Mouse (Mus musculus) olfactory bulb, adult 2 months (tissue): ENCODE data around the gene Otof. TPM values are rescaled to one million over a fixed set of nuclear protein-coding genes. Genes with fewer than 3 reads are reported as not detected.

Experiments used
- H3K27ac ChIP-seq: fragments of 200-500 bp; 2 replicates; pipeline ENCODE4 v1.5.1; 2012; ENCODE audit warnings: low read depth, low read length; ENCODE audit not compliant: insufficient read depth
- H3K4me1 ChIP-seq: fragments of 200-500 bp; 2 replicates; pipeline ENCODE4 v1.6.1; 2012; ENCODE audit warnings: low read length; ENCODE audit not compliant: control insufficient read depth, insufficient read depth
- H3K4me3 ChIP-seq: fragments of 200-500 bp; 2 replicates; pipeline ENCODE4 v1.5.1; 2012; ENCODE audit warnings: mild to moderate bottlenecking, low read depth, low read length, moderate library complexity; ENCODE audit not compliant: insufficient read depth
- CTCF ChIP-seq: fragments of 200-500 bp; IDR thresholded peaks from 2 replicates; pipeline ENCODE4 v1.5.1; 2012; ENCODE audit warnings: low read depth, mild to moderate bottlenecking, low read length, moderate library complexity; ENCODE audit not compliant: insufficient read depth
- POLR2A ChIP-seq: fragments of 200-500 bp; IDR thresholded peaks from 2 replicates; pipeline ENCODE4 v1.6.1; 2012; ENCODE audit warnings: mild to moderate bottlenecking, low read depth, low read length, moderate library complexity; ENCODE audit not compliant: insufficient read depth
- WGBS: fragments of 180-500 bp; shearing (Covaris S2); methylation state at CpG from one replicate; pipeline ENCODE4 v1.1.7; 2018; 5-methylcytosine and 5-hydroxymethylcytosine counted together
- polyA plus RNA-seq: library from polyadenylated mRNA; stranded (reverse); fragments of >200 nt; gene quantifications from 2 replicates; pipeline ENCODE4 v1.2.4, GENCODE M21; 2012; ENCODE audit warnings: low replicate concordance; ENCODE audit not compliant: missing spikeins, insufficient read depth, insufficient read length

Gene Otof
- polyA plus RNA-seq, 1 experiment: not detected

DNA sequence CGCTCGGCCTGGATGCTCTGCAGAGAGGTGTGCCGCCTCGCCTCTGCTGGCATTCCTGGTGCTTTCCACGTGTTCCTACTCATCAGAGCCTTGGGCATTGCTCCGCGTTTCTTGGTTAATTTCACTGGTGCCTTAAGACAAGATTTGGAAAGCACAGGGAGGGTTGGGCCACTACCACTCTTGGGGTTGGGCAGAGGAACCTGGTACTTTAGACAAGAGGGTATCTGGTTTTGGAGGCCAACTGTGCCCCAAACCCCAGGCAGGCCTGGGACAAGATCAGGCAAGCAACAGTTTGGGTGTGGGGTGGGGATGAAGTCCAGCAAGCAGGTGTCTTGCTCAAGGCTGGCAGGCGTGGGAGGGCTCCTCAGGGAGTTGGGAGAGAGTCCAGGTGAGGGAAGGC is 94.3 kb downstream of the Otof start:
- TF ChIP-seq POLR2A (no peak), CTCF (no peak)
- H3K27ac ChIP-seq: no peak overlapping the region
- WGBS: 83% methylated on average over 8 of the region's 8 CpGs
- no peak overlapping the region for H3K4me3 ChIP-seq
- H3K4me1 ChIP-seq: no peaks in the 10 kb centered on the region

DNA sequence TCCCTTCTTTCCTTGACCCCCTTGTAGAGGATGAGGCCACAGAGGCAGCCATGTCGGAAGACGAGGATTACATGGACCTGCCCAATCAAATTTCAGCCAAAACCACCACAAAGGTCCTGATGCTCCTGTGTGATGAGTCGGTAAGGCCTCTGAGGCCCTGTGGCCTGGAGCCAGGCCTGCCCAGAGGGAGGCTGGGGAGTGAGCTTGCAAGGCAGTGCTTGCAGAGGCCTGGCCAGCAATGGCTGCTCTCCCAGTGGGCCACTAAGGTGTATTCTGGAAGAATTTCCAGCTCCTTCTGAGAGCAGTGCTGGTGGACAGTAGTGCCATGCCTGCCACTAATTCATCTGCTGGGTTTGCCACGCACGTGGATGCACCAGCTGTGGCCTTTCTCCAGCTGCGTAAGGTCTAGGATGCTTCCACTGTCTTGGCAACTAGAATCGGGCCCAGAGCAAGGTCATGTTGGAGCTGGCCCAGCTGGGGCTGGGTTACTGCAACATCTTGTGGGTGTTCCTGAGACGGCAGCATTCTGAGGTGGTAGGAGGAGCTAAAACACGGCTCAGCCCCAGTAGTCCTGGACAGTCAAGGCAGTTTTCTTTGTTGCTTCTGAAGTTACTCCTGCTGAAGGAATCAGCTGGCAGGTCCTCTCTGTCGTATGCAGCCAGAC is 103.2 kb downstream of the Otof start:
- 80% methylated on average over 10 of the region's 10 CpGs for WGBS
- Histone ChIP-seq H3K4me1 (no peaks in the 10 kb centered on the region), H3K4me3 (no peak overlapping the region), H3K27ac (no peak overlapping the region)
- TF ChIP-seq POLR2A: no peak
- TF ChIP-seq CTCF: no peak

DNA sequence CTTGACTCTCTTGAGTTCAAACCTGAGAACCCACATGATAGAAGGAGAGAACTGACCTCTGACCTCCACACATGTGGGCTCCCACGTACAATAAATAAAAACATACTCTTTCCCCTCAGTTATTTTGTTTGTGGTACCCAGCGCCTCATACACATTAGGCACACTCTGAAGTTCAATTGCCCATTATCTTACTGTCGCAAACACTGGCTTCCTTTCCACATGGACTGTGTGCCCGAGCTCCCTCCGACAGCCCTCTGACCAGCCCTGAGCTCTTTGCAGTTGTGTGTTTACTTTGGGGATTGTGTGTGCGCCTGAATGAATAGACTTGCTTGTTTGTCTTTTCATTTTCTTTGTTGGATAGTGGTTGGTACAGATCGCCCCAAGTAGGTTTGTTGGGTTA is 105.1 kb downstream of the Otof start:
- TF ChIP-seq CTCF (no peak), POLR2A (no peak)
- H3K27ac ChIP-seq: no peak overlapping the region
- no peaks in the 10 kb centered on the region for H3K4me1 ChIP-seq
- 85% methylated on average over 7 of the region's 7 CpGs for WGBS
- no peak overlapping the region for H3K4me3 ChIP-seq

DNA sequence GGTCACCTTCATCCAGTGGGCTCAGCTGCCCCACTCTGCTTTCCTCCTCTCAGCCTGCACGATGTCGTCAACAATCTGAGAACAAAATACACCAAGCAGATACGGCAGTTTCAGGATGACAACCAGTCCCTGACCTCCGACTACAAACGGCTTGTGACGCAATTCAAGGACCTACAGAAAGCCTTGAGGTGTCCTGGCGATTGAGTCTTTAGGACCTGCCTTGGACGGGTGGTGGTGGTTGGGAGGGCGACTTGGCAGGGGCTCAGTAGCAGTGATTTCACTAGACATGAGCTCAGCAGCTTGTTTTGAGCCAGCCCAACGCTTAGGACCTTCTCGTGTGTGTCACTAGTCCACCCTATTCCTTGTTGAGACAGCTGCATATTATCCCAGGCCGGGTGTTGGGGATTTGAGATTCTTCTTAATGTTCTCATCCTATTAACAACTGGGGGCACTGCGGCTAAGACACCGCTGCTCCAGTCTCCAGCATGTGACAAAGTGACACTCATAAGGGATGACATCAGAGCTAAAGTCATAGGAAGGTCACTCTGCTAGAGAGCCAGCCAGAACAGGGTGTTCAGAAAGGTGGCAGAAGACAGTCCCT is 106.1 kb downstream of the Otof start:
- Histone ChIP-seq H3K4me3 (no peak overlapping the region), H3K4me1 (no peaks in the 10 kb centered on the region), H3K27ac (no peak overlapping the region)
- 86% methylated on average over 14 of the region's 14 CpGs for WGBS
- TF ChIP-seq CTCF: no peak
- no peak for TF ChIP-seq POLR2A

DNA sequence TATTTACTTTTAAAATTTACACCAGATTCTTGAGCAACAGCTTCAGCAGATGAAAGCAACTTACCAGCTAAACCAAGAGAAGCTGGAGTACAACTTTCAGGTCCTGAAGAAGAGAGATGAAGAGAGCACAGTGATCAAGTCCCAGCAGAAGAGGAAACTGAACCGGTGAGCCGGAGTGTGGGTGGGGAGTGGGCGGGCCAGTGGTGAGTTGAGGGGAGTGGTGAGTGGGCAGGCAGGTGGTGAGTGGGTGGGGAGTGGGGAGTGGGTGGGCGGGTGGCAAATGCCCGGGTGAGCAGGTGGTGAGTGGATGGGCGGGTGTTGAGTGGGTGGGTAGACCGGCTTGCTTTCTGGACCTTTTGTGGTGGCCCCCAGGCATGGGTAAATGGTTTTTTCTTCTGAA is 106.6 kb downstream of the Otof start:
- WGBS: 77% methylated on average over 7 of the region's 7 CpGs
- Histone ChIP-seq H3K4me3 (no peak overlapping the region), H3K27ac (no peak overlapping the region)

DNA sequence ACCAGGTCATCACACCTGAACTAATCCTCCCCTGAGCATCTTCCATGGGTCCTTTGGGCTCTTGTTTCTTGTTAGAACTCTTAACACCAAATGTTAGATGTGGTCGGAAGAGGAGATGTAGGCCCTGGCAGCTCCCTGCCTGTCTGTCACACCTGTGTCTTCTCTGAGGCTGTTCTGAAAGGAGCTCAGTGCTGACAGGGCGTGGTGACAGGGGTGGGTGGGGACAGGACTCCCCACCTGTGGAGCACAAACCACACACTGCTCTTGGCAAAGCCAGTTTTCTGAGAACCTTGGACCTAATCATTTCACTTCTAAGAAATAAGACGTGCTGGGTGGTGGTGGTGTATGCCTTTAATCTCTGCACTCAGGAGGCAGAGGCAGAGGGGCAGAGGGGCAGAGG is 108.1 kb downstream of the Otof start:
- WGBS: 87% methylated on average over 3 of the region's 3 CpGs
- H3K4me1 ChIP-seq: no peaks in the 10 kb centered on the region
- no peak for TF ChIP-seq CTCF
- no peak for TF ChIP-seq POLR2A

More for the DNA sequence above, 106.6 kb downstream of the Otof start:
- TF ChIP-seq POLR2A: no peak
- no peak for TF ChIP-seq CTCF
- no peaks in the 10 kb centered on the region for H3K4me1 ChIP-seq

DNA sequence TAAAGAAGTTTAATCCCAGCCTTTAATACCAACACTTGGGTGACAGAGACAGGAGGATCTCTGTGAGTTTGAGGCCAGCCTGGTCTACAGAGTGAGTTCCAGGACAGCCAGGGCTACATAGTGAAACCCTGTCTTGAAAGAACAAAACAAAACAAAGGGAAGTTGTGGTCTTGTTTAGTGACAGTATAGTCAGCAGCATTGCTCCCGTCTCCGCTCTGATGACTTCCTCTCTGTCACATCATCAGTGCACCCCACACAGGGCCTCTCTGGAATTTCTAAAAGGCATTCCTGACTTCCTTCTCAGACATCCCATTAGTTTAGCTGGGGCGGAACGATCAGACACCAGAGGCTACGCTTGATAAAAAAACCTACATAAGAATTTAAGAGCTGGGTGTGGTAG is 117.8 kb downstream of the Otof start:
- H3K27ac ChIP-seq: no peak overlapping the region
- H3K4me3 ChIP-seq: no peak overlapping the region
- TF ChIP-seq POLR2A (no peak), CTCF (no peak)
- peaks cover 8% of the 10 kb centered on the region for H3K4me1 ChIP-seq
- 84% methylated on average over 5 of the region's 5 CpGs for WGBS

More for the DNA sequence above, 108.1 kb downstream of the Otof start:
- no peak overlapping the region for H3K4me3 ChIP-seq
- H3K27ac ChIP-seq: no peak overlapping the region

DNA sequence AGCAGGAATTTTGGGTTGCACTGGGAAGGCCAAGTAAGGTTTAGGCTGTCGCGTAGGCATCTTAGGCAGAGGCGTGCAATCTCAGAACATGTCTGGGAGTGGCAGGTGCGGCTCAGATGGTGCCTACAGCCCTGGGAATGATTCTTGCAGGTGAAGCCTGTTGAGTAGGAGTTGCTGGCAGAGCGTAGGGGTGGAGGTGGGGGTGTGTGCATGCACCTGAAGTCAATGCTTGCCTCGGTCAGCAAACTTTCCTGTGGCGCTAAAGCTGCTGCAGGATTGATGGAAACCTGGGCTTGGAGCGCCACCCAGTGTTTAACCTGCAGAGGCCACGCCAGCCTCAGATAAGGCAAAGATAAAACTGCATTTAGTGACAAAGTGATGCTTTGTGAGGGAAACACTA is 118.6 kb downstream of the Otof start:
- peak; percentile 87 for TF ChIP-seq CTCF
- no peak for TF ChIP-seq POLR2A
- H3K4me1 ChIP-seq: peaks cover 8% of the 10 kb centered on the region
- no peak overlapping the region for H3K4me3 ChIP-seq
- 17% methylated on average over 9 of the region's 9 CpGs for WGBS
- no peak overlapping the region for H3K27ac ChIP-seq

DNA sequence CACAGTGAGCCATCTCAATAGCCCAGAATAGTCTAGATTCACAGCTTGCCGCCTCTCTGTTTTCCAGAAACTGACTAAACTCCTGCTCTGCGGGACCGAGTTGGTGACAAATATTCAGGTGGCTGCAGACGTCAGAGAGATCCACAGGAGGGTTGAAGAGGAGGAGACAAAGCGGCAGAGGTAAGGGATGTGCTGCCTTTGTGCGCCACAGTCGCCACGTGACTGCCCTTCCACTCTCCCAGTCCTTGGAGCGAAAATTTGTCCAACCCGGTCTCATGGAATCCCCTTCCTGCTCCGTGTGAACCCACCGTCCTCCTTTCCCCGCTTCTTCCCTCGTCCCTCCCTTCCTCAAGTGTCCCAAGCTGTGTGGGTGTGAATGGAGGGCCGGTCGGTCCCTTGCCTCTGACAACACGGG is 119.1 kb downstream of the Otof start:
- WGBS: 38% methylated on average over 17 of the region's 17 CpGs
- Histone ChIP-seq H3K4me1 (peaks cover 8% of the 10 kb centered on the region), H3K27ac (no peak overlapping the region), H3K4me3 (no peak overlapping the region)
- TF ChIP-seq CTCF (no peak), POLR2A (no peak)
